Mouse (Mus musculus) CH12.LX (cell line): ENCODE measurements at regions not wholly inside any gene's neighbourhood (a gene's known extent, or its start where the extent isn't known, plus 50 kb on each side); places are given as distances from the start of the nearest gene placed in this dataset.

Experiments
- CTCF ChIP-seq, 2 experiments: IDR thresholded peaks in 1 of 2; conservative IDR thresholded peaks in 1 of 2; 2 replicates each; pipeline ENCODE4 v1.5.1; 2011 to 2012; ENCODE audit warnings: low read depth in 2 of 2, low read length in 2 of 2, improper control_type of control experiment in 1 of 2, inconsistent platforms in 1 of 2, mild to moderate bottlenecking in 1 of 2, moderate library complexity in 1 of 2
- E2F4 ChIP-seq: IDR thresholded peaks from 2 replicates; pipeline ENCODE4 v1.6.1; 2011; ENCODE audit warnings: low read depth, low read length, improper control_type of control experiment; ENCODE audit not compliant: insufficient replicate concordance
- EP300 ChIP-seq: IDR thresholded peaks from 2 replicates; pipeline ENCODE4 v1.6.1; 2011; ENCODE audit warnings: low read length, improper control_type of control experiment
- HCFC1 ChIP-seq: IDR thresholded peaks from 2 replicates; pipeline ENCODE4 v1.6.1; 2012; ENCODE audit warnings: low read depth, mild to moderate bottlenecking, inconsistent platforms, low read length, improper control_type of control experiment
- MAX ChIP-seq: IDR thresholded peaks from 2 replicates; pipeline ENCODE4 v1.6.1; 2011; ENCODE audit warnings: low read length, improper control_type of control experiment
- MYC ChIP-seq: IDR thresholded peaks from 2 replicates; pipeline ENCODE4 v1.6.1; 2011; ENCODE audit warnings: low read depth, mild to moderate bottlenecking, improper control_type of control experiment, low read length
- POLR2A ChIP-seq: IDR thresholded peaks from 2 replicates; pipeline ENCODE4 v1.6.1; 2011; ENCODE audit warnings: low read depth, mild to moderate bottlenecking, improper control_type of control experiment, low read length
- SIN3A ChIP-seq: IDR thresholded peaks from 2 replicates; pipeline ENCODE4 v1.6.1; 2012; ENCODE audit warnings: low read length, improper control_type of control experiment, inconsistent platforms
- SMC3 ChIP-seq: IDR thresholded peaks from 2 replicates; pipeline ENCODE4 v1.6.1; 2011; ENCODE audit warnings: low read depth, low read length, improper control_type of control experiment
- TBP ChIP-seq: conservative IDR thresholded peaks from 2 replicates; pipeline ENCODE4 v1.6.1; 2011; ENCODE audit warnings: low read depth, low read length, improper control_type of control experiment
- USF1 ChIP-seq: IDR thresholded peaks from 2 replicates; pipeline ENCODE4 v1.6.1; 2014; ENCODE audit warnings: low read depth, mild to moderate bottlenecking, inconsistent platforms, low read length, improper control_type of control experiment
- ZC3H11A ChIP-seq: IDR thresholded peaks from 2 replicates; pipeline ENCODE4 v1.6.1; 2012; ENCODE audit warnings: low read depth, mild to moderate bottlenecking, inconsistent platforms, low read length, improper control_type of control experiment
- ZKSCAN1 ChIP-seq: IDR thresholded peaks from 2 replicates; pipeline ENCODE4 v1.6.1; 2012; ENCODE audit warnings: low read depth, inconsistent platforms, low read length, improper control_type of control experiment, borderline replicate concordance
- ZMIZ1 ChIP-seq: IDR thresholded peaks from 2 replicates; pipeline ENCODE4 v1.6.1; 2012; ENCODE audit warnings: low read depth, mild to moderate bottlenecking, inconsistent platforms, low read length, improper control_type of control experiment

DNA sequence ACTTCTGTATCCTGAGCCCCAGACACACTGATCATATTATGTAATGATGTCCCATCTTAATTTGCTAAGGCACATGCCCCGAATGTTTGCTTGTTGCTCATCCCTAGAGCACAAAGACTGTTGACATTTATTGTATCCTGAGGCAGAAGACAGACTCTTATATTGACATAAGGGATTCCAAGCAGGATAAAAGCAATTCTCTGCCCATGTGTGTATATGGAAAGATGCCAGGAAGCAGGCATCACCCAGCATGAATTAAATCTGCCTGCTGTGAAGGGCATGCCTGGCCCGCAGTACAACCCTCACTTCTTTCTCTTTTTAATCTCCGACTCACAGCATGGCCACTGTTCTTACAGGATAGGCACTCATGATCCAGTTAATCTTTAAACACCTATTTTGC, 125.3 kb downstream of the Usp46 start:
- TF ChIP-seq EP300 (no peak), ZKSCAN1 (no peak), USF1 (no peak), ZMIZ1 (no peak), ZC3H11A (no peak), MAX (no peak), CTCF (conservative IDR thresholded peaks at IDR 0.05 in 1 of 2, IDR thresholded peaks at IDR 0.05 in 1 of 2; ENCODE audit: low read depth in 2 of 2, low read length in 2 of 2) (no peak), POLR2A (no peak), SMC3 (no peak), SIN3A (no peak), TBP (no peak), MYC (no peak), E2F4 (no peak), HCFC1 (no peak)
